Mouse (Mus musculus): ENCODE data around the gene Litaf. TPM values are rescaled to one million over a fixed set of nuclear protein-coding genes. Genes with fewer than 3 reads are reported as not detected.
A peak's percentile ranks its signal among the peaks of the same experiment; 100 is the strongest.

Litaf gene
- total and polyA plus RNA-seq, 2 experiments from 2014 or later: 28.2 to 31.6 TPM

DNA sequence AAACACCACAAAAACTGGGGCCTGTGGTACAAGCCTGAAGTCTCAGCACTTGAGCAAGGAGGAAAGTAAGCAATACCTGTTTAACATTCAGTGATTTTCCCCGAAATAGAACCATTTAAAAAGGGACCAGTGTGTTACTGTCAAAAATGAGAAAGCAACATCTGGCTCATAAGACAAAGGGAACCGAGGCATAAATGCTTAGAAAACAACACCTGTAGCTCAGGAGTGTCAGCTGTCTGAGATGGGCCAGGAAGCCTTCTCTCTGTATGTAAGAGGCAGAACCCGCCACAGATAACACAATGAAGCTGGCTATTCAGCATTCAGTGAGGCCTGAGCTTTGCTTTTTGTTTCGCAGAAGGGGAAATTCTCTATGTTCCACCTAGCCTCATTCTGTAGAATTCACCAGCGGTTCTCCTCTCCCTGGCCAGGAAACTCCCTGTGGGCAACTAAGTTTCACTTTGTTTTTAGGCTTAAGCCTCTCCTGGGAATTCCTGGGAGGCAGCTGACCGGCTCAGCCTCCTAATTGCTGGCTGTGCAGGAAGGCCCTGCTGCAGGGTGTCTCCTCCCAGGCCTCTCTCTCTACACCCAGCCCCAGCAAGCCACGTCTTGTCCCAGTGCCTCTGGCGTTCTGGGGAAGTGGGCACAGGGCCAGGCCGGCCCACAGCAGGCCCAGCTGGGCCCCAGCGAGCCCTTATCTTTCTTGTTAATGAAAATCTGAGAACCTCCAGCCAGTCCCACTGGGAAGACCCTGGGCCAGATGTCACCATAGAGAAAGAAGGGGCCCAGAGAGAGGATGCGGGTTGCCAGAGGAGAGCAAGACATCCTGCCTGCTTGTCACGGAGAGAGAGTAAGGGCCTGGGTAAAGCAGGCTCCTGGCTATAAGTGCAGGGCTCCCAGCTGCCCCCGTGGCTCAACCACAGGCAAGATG lies 2.9 kb downstream of the Litaf start:
- DNase-seq (ENCODE audit: low spot score) (peak; percentile 65), ATAC-seq (no peak)
- Histone ChIP-seq H3K9ac (replicated peaks; ENCODE audit: low read length) (peak overlapping the region; percentile 35; the same call in 1 of the 2 replicates), H3K4me3 (ENCODE audit: low read length) (no peak overlapping the region), H3K4me1 (ENCODE audit: insufficient read depth, low read length) (peaks cover 16% of the 10 kb centered on the region), H3K4me2 (ENCODE audit: low read depth, low read length) (no peak overlapping the region), H3K27me3 (ENCODE audit: insufficient read depth, low read length) (no peaks in the 10 kb centered on the region), H3K36me3 (ENCODE audit: insufficient read depth, low read length) (no peaks in the 10 kb centered on the region), H3K9me3 (ENCODE audit: low read length) (no peaks in the 10 kb centered on the region), H3K27ac (peak overlapping the region; percentile 69)
- no peak for TF ChIP-seq CTCF (IDR thresholded peaks at IDR 0.05; ENCODE audit: low read depth)
- 19% methylated on average over 13 of the region's 13 CpGs for WGBS

DNA sequence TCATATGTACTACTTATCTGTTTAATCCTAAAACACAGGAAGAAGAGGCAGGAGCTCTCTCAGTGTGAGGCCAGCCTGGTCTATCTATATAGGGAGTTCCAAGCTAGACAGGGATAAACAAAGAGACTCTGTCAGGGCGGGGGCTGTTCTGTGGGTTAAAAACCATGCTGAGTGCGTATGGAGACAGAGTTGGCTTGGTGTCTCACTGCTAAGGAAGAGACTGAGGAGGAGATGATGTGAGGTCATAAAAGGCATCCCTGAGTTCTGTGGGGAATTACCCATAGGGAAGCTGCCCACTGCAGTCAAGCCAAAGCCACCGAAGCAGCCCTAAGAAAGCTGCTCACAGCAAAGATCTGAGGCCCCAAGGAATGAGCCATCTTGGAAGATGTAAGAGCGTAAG lies 5.3 kb downstream of the Litaf start, which contains the start of gene Snn:
Snn (plus strand) TSS at position 301 of the 400 bp plus-strand sequence.
- H3K9me3 ChIP-seq (ENCODE audit: low read length): no peaks in the 10 kb centered on the region
- 85% methylated on average over 4 of the region's 4 CpGs for WGBS
- H3K4me2 ChIP-seq (ENCODE audit: low read depth, low read length): no peak within 1 kb of the TSS
- DNase-seq (ENCODE audit: low spot score) (no peak), ATAC-seq (no peak)
- TF ChIP-seq CTCF (IDR thresholded peaks at IDR 0.05; ENCODE audit: low read depth): no peak
- H3K27ac ChIP-seq: no peak within 1 kb of the TSS
- H3K4me3 ChIP-seq (ENCODE audit: low read length): no peak within 1 kb of the TSS
- no peaks in the 10 kb centered on the region for H3K36me3 ChIP-seq (ENCODE audit: insufficient read depth, low read length)
- peaks cover 8% of the 10 kb centered on the region for H3K4me1 ChIP-seq (ENCODE audit: insufficient read depth, low read length)
- no peak within 1 kb of the TSS for H3K9ac ChIP-seq (replicated peaks; ENCODE audit: low read length)
- no peaks in the 10 kb centered on the region for H3K27me3 ChIP-seq (ENCODE audit: insufficient read depth, low read length)

DNA sequence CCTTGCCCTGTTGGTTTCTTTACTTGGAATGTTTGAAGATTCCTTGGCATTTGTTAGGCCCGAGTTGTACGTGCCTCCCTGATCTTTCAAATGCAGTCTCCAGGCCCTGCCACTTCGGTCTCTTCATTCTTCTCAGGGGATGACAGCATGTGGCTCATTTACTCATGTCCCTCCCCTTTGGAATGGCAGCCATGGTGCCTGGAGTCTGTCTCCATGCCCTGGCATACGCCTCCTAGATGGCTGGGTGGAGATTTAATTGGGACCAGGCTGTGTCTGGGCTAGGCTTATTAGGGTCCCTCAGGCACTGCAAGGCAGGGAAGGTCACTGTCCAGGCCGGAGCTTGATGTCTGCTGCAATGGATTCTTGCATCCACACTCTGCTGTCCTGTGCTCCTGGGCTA lies 10.0 kb downstream of the Litaf start:
- Histone ChIP-seq H3K9ac (replicated peaks; ENCODE audit: low read length) (no peak overlapping the region), H3K9me3 (ENCODE audit: low read length) (no peaks in the 10 kb centered on the region), H3K27ac (no peak overlapping the region), H3K36me3 (ENCODE audit: insufficient read depth, low read length) (no peaks in the 10 kb centered on the region), H3K4me1 (ENCODE audit: insufficient read depth, low read length) (no peaks in the 10 kb centered on the region), H3K4me2 (ENCODE audit: low read depth, low read length) (no peak overlapping the region), H3K27me3 (ENCODE audit: insufficient read depth, low read length) (no peaks in the 10 kb centered on the region), H3K4me3 (ENCODE audit: low read length) (no peak overlapping the region)
- TF ChIP-seq CTCF (IDR thresholded peaks at IDR 0.05; ENCODE audit: low read depth): no peak
- no peak for DNase-seq (ENCODE audit: low spot score)
- WGBS: 59% methylated on average over 5 of the region's 5 CpGs
- ATAC-seq: 0 out of 2 replicates have a peak, but pooled peaks have one; percentile 50

DNA sequence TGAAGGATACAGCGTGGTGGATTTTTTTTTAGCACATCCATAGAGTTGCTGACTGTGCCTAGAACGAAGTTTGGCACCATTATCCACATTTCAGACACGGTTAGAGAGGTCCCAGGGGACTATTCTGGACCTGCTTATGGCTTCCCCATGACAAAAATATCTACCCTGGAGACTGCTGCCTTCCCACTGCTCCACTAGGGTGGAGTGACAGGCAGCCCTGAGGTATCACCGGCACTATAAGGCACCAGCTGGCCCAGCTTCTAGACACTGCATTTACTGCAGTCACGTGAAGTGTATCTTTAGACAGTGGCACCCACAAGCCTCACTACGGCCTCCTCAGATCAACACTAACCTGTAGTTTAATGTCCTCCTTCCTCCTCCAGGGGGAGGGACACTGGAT lies 11.1 kb downstream of the Litaf start:
- TF ChIP-seq CTCF (IDR thresholded peaks at IDR 0.05; ENCODE audit: low read depth): no peak
- H3K9me3 ChIP-seq (ENCODE audit: low read length): no peaks in the 10 kb centered on the region
- H3K27me3 ChIP-seq (ENCODE audit: insufficient read depth, low read length): no peaks in the 10 kb centered on the region
- no peak overlapping the region for H3K4me2 ChIP-seq (ENCODE audit: low read depth, low read length)
- DNase-seq (ENCODE audit: low spot score) (no peak), ATAC-seq (no peak)
- H3K4me3 ChIP-seq (ENCODE audit: low read length): no peak overlapping the region
- H3K9ac ChIP-seq (replicated peaks; ENCODE audit: low read length): no peak overlapping the region
- no peak overlapping the region for H3K27ac ChIP-seq
- no peaks in the 10 kb centered on the region for H3K4me1 ChIP-seq (ENCODE audit: insufficient read depth, low read length)
- no peaks in the 10 kb centered on the region for H3K36me3 ChIP-seq (ENCODE audit: insufficient read depth, low read length)
- WGBS: 75% methylated on average over 6 of the region's 6 CpGs

DNA sequence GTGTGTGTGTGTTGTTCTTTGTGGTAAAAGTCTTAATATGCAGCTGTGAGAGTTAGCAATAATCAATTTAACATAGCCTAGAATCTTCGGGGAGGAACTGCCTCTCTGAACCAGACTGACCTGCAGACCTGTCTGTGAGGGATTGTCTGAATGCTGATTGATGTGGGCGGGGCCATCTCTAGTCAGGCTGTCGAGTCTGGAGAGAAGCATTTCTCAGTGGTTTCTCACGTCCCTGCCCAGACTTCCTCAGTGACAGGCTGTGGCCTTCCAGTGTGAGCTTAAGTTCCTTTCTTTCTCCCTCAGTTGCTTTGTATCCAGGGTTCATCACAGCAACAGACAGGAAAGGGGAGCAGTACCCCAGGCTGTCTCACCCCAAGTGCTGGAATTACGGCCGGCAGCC lies 11.5 kb downstream of the Litaf start:
- H3K9ac ChIP-seq (replicated peaks; ENCODE audit: low read length): no peak overlapping the region
- H3K27me3 ChIP-seq (ENCODE audit: insufficient read depth, low read length): no peaks in the 10 kb centered on the region
- H3K9me3 ChIP-seq (ENCODE audit: low read length): no peaks in the 10 kb centered on the region
- WGBS: 66% methylated on average over 6 of the region's 6 CpGs
- no peaks in the 10 kb centered on the region for H3K36me3 ChIP-seq (ENCODE audit: insufficient read depth, low read length)
- TF ChIP-seq CTCF (IDR thresholded peaks at IDR 0.05; ENCODE audit: low read depth): no peak
- H3K4me3 ChIP-seq (ENCODE audit: low read length): no peak overlapping the region
- ATAC-seq (no peak), DNase-seq (ENCODE audit: low spot score) (no peak)
- H3K27ac ChIP-seq: no peak overlapping the region
- no peaks in the 10 kb centered on the region for H3K4me1 ChIP-seq (ENCODE audit: insufficient read depth, low read length)
- H3K4me2 ChIP-seq (ENCODE audit: low read depth, low read length): no peak overlapping the region

DNA sequence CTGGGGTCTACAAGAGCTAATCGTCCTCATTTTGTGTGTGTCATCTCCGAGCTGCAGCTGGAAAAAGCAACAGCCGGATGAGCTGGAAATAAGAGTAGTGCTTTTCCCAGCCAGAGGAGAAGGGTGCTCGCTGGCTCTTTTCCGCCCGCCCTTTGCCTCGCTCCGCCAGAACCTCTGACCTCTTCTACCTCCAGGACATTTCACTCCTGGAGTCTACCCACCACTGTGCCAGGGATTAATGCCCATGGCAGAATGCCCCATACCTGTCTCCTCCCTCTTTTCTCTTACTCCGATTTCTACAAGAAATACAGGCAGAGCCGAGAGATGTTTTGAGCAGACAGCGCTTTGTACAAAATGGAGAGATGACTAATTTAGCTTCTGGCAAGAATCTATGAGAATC lies 14.8 kb downstream of the Litaf start:
- DNase-seq (ENCODE audit: low spot score) (no peak), ATAC-seq (no peak)
- Histone ChIP-seq H3K4me1 (ENCODE audit: insufficient read depth, low read length) (no peaks in the 10 kb centered on the region), H3K36me3 (ENCODE audit: insufficient read depth, low read length) (no peaks in the 10 kb centered on the region), H3K9me3 (ENCODE audit: low read length) (no peaks in the 10 kb centered on the region), H3K27me3 (ENCODE audit: insufficient read depth, low read length) (no peaks in the 10 kb centered on the region), H3K4me3 (ENCODE audit: low read length) (no peak overlapping the region), H3K27ac (no peak overlapping the region), H3K4me2 (ENCODE audit: low read depth, low read length) (no peak overlapping the region), H3K9ac (replicated peaks; ENCODE audit: low read length) (no peak overlapping the region)
- 89% methylated on average over 11 of the region's 11 CpGs for WGBS
- TF ChIP-seq CTCF (IDR thresholded peaks at IDR 0.05; ENCODE audit: low read depth): no peak

DNA sequence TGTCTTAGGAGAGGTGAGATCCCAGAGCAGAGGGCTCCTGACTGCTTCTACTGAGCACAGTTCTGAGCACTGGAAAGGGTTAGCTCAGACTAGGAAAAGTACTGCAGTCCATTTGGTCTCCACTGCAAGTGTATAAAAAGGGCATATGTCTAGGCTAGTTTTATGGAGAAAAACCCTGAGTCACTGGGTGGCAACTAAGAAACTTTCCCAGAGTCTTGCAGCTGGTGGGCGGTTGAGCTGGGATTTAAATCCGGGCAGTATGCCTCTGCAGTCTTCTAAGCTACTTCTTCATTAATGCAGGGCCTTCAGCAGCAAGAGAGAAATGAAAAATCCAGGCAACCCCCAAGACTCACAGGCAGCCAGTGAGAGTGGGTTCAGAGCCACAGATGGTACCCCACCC lies 15.7 kb downstream of the Litaf start:
- no peak for TF ChIP-seq CTCF (IDR thresholded peaks at IDR 0.05; ENCODE audit: low read depth)
- no peak for ATAC-seq
- no peaks in the 10 kb centered on the region for H3K27me3 ChIP-seq (ENCODE audit: insufficient read depth, low read length)
- no peaks in the 10 kb centered on the region for H3K36me3 ChIP-seq (ENCODE audit: insufficient read depth, low read length)
- H3K9ac ChIP-seq (replicated peaks; ENCODE audit: low read length): no peak overlapping the region
- H3K9me3 ChIP-seq (ENCODE audit: low read length): no peaks in the 10 kb centered on the region
- H3K4me1 ChIP-seq (ENCODE audit: insufficient read depth, low read length): no peaks in the 10 kb centered on the region
- no peak overlapping the region for H3K4me2 ChIP-seq (ENCODE audit: low read depth, low read length)
- H3K27ac ChIP-seq: no peak overlapping the region
- DNase-seq (ENCODE audit: low spot score): no peak
- no peak overlapping the region for H3K4me3 ChIP-seq (ENCODE audit: low read length)
- 78% methylated on average over 2 of the region's 2 CpGs for WGBS

All from hindbrain, postnatal 0 days (tissue).